Mouse (Mus musculus) ES-Bruce4 (cell line): ENCODE results near the gene Cradd. TPM values are rescaled to one million over a fixed set of nuclear protein-coding genes. Genes with fewer than 3 reads are reported as not detected.

ENCODE experiments used
- H3K27ac ChIP-seq: 2 replicates; pipeline ENCODE4 v1.5.1; 2012; ENCODE audit warnings: low read length, inconsistent platforms; ENCODE audit not compliant: insufficient read depth
- H3K27me3 ChIP-seq: 2 replicates; pipeline ENCODE4 v1.6.1; 2012; ENCODE audit warnings: mild to moderate bottlenecking, low read length, inconsistent platforms; ENCODE audit not compliant: control insufficient read depth, poor library complexity, insufficient read depth, severe bottlenecking
- H3K36me3 ChIP-seq: 2 replicates; pipeline ENCODE4 v1.6.1; 2012; ENCODE audit warnings: inconsistent platforms, mild to moderate bottlenecking, low read length, moderate library complexity; ENCODE audit not compliant: control insufficient read depth, poor library complexity, insufficient read depth, severe bottlenecking
- H3K4me1 ChIP-seq: one replicate; pipeline ENCODE4 v1.8.1; 2011; ENCODE audit warnings: low read length; ENCODE audit not compliant: control insufficient read depth, insufficient read depth
- H3K4me3 ChIP-seq: 2 replicates; pipeline ENCODE4 v1.5.1; 2011; ENCODE audit warnings: low read depth, mild to moderate bottlenecking, low read length
- H3K9ac ChIP-seq: 2 replicates; pipeline ENCODE4 v1.6.1; 2012; ENCODE audit warnings: low read depth, mild to moderate bottlenecking, inconsistent platforms; ENCODE audit not compliant: poor library complexity, severe bottlenecking
- H3K9me3 ChIP-seq: replicated peaks from 2 replicates; pipeline ENCODE4 v1.6.1; 2012; ENCODE audit warnings: mild to moderate bottlenecking, low read length, inconsistent platforms; ENCODE audit not compliant: control insufficient read depth, poor library complexity, insufficient read depth, severe bottlenecking
- CTCF ChIP-seq: IDR thresholded peaks from one replicate; pipeline ENCODE4 v1.8.1; 2011; ENCODE audit warnings: low read depth, low read length
- EP300 ChIP-seq: IDR thresholded peaks from 2 replicates; pipeline ENCODE4 v1.6.1; 2011; ENCODE audit warnings: low read depth, low read length; ENCODE audit not compliant: insufficient read depth
- POLR2A ChIP-seq: IDR thresholded peaks from one replicate; pipeline ENCODE4 v1.8.1; 2011; ENCODE audit warnings: low read length; ENCODE audit not compliant: insufficient read depth
- polyA plus RNA-seq: library from polyadenylated mRNA; stranded (reverse); fragments of >200 nt; gene quantifications from 2 replicates; pipeline ENCODE4 v1.2.4, GENCODE M21; 2011; ENCODE audit warnings: low read depth; ENCODE audit not compliant: missing spikeins, insufficient read depth, insufficient read length

Gene Cradd
- polyA plus RNA-seq, 1 experiment, result 18.4 TPM

DNA sequence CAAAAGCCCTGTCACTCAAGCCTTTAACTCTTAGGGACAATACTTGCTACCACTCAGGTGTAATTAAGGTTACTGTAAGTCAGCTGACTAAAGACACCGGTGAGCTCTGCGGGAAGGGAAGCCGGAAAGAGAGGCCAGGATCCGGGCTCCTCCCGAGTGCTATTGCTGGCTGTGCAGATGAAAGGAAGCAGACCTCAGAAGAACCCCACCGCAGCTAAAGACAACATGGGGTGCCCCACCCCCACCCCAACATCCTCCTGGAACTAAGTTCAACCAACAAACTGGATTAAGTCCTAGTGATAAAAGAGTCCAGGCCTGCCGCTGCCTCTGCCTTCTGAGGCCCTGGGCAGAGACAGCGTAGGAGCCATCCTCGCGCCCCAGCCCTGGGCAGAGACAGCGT is 61.5 kb downstream of the Cradd start:
- Histone ChIP-seq H3K4me1 (peaks cover 4% of the 10 kb centered on the region), H3K27me3 (no peaks in the 10 kb centered on the region), H3K27ac (peak overlapping the region; percentile 50), H3K36me3 (no peaks in the 10 kb centered on the region), H3K9ac (peak overlapping the region; percentile 5), H3K9me3 (no peaks in the 10 kb centered on the region), H3K4me3 (0 out of 2 replicates have a peak overlapping the region, but pooled peaks have one; percentile 25)
- TF ChIP-seq CTCF (no peak), EP300 (0 out of 2 replicates have a peak, but pooled peaks have one; percentile 39)

DNA sequence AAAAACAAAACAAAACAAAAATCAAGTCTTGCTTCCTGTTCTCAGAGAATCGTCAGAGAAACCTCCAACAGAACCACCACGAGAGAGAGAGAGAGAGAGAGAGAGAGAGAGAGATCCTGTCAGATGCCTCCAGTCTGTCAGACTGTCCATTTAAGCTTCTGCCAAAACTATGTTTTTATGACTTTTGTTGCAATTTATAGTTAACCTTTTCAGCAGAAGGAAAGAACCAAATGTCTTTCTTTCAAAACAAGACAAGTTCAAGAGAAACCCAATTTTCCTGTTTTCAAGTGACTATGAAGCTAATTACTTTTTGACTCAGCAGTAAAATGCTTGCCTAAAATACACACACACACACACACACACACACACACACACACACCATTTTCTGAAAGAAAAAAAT is 62.7 kb downstream of the Cradd start:
- Histone ChIP-seq H3K9ac (no peak overlapping the region), H3K4me1 (peaks cover 4% of the 10 kb centered on the region), H3K36me3 (no peaks in the 10 kb centered on the region), H3K9me3 (no peaks in the 10 kb centered on the region), H3K4me3 (no peak overlapping the region), H3K27ac (no peak overlapping the region), H3K27me3 (no peaks in the 10 kb centered on the region)
- TF ChIP-seq CTCF (no peak), POLR2A (no peak), EP300 (no peak)

DNA sequence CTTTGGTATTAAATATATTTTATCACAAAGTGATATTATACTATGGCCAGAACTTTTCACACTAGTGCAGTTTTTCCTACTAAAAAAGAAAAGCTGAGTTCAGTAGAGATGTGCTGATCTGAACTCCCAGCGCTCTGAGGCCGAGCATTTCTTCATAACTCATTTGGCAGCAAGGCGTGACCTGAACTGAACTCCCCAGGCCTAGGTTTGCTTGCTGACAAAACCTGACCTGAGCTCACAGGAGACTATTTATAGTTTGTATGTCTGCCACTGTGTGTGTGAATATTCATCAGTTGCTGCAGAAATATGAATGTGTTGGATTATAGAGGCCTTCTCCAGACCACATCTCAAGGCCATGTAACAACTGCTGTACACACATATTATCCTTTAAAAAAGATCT is 63.5 kb downstream of the Cradd start:
- no peak overlapping the region for H3K4me3 ChIP-seq
- no peak overlapping the region for H3K9ac ChIP-seq
- no peaks in the 10 kb centered on the region for H3K27me3 ChIP-seq
- H3K9me3 ChIP-seq, result no peaks in the 10 kb centered on the region
- H3K36me3 ChIP-seq, result no peaks in the 10 kb centered on the region
- no peak for TF ChIP-seq CTCF
- no peak overlapping the region for H3K27ac ChIP-seq
- peaks cover 7% of the 10 kb centered on the region for H3K4me1 ChIP-seq

DNA sequence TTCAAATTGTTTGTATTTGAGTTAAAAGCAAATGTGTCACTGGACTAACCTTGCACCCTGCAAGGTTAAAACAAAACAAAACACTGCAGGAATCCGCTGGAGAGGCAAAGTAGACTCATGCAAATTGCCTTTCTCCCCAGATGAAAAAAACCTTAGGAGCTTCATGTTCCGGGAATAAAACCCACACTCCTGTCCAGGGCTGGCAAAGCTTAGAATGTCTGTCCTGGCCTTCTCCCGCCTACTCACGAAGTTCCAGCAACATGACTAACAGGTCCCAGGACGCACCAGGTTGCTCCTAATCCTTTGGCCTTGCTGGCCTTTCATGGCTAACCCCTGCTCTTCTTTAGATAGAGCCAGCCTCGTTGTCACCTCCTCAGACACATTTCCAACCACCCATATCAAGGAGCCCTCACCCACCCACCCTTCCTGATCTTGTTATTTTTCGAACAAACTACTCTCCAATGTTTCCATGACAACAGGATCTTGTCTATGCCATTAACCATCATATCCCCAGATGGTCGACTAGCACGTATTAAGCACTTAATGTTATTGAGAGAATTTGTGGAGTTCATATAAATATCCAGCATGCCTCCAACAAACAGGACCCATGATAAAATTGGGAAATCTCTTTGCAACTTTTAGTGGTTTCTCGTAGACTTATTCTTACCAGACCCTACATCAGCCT is 65.3 kb downstream of the Cradd start:
- H3K9me3 ChIP-seq, result no peaks in the 10 kb centered on the region
- no peak overlapping the region for H3K9ac ChIP-seq
- no peaks in the 10 kb centered on the region for H3K27me3 ChIP-seq
- H3K4me1 ChIP-seq, result peaks cover 7% of the 10 kb centered on the region
- TF ChIP-seq EP300 (no peak), CTCF (no peak), POLR2A (no peak)
- H3K27ac ChIP-seq, result peak overlapping the region; percentile 35
- no peak overlapping the region for H3K4me3 ChIP-seq
- no peaks in the 10 kb centered on the region for H3K36me3 ChIP-seq

DNA sequence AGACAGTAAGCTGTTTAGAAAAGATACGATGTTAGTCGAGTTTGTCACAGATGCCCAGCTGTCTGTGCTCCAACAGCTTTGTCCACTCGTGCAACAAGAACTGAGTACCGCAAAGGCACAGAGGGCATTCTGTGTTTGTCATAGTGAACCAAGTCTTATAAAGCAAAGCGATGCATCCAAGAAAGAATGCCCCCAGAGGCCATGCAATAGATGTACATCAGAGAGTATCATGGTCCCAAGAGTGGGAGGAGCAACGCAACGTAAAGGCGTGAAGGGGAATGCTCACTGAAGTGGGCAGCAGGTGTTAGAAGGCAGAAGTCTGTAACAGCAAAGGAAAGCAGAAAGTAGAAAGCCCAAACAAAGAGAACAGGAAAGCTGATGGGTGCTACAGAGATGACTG is 66.0 kb downstream of the Cradd start:
- TF ChIP-seq CTCF (no peak), POLR2A (no peak), EP300 (no peak)
- H3K9ac ChIP-seq, result no peak overlapping the region
- H3K4me3 ChIP-seq, result no peak overlapping the region
- peaks cover 3% of the 10 kb centered on the region for H3K4me1 ChIP-seq
- no peaks in the 10 kb centered on the region for H3K27me3 ChIP-seq
- no peaks in the 10 kb centered on the region for H3K9me3 ChIP-seq
- no peaks in the 10 kb centered on the region for H3K36me3 ChIP-seq
- peak overlapping the region; percentile 35 for H3K27ac ChIP-seq

DNA sequence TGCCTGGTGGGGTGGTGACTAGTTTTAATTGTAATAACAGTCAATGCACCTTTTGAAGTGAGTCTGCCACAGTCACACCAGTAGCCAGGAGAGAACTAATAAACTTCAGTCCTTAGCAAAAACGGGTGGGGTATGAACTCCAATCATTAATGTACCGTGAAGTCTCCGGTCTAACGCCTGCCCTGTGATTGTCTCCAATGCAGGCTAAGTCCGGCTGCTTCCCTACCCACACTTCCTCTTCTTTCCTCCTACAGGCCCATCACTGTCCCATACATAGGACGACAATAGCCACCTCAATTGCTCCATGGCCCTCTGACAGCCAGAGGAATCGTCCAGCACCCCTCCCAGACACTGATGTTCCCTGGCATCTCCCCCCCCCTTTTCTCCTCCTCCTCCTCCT is 67.8 kb downstream of the Cradd start:
- H3K4me1 ChIP-seq, result peaks cover 3% of the 10 kb centered on the region
- H3K9ac ChIP-seq, result no peak overlapping the region
- H3K27ac ChIP-seq, result no peak overlapping the region; the same call in 1 of the 2 replicates
- TF ChIP-seq CTCF, result no peak
- no peak for TF ChIP-seq POLR2A
- TF ChIP-seq EP300, result no peak
- H3K27me3 ChIP-seq, result no peaks in the 10 kb centered on the region
- H3K36me3 ChIP-seq, result no peaks in the 10 kb centered on the region
- H3K9me3 ChIP-seq, result no peaks in the 10 kb centered on the region
- no peak overlapping the region for H3K4me3 ChIP-seq
